ENCODE assay signal across 31 mouse cellular contexts in genomic region chr7:142622180-142622579, GRCm38 (mm10). TPM values are rescaled to one million over a fixed set of nuclear protein-coding genes. Genes with fewer than 3 reads are reported as not detected.
"Had no signal": no experiment of that assay in that cellular context is flagged by ENCODE, and none has a peak within 500 bp of the region (broad histone marks: within the 10 kb centered on the region; RNA-seq: fewer than 3 reads in every experiment).

No protein-coding gene starts in this region.

- H3K4me1 ChIP-seq: heart, embryonic 13.5 days; hindbrain, embryonic 10.5 days; hindbrain, embryonic 12.5 days; intestine, embryonic 15.5 days; limb, embryonic 12.5 days; liver, embryonic 12.5 days had no signal

- H3K36me3 ChIP-seq: heart, embryonic 13.5 days; intestine, embryonic 15.5 days; liver, embryonic 12.5 days had no signal

- H3K4me3 ChIP-seq: gastrocnemius, adult 2 months; heart, adult 2 months; heart, embryonic 13.5 days; hindbrain, embryonic 10.5 days; hindbrain, embryonic 12.5 days; intestine, embryonic 15.5 days; limb, embryonic 12.5 days; liver, embryonic 12.5 days had no signal

- H3K9ac ChIP-seq: heart, embryonic 13.5 days; hindbrain, embryonic 12.5 days; hindbrain, embryonic 14.5 days; intestine, embryonic 15.5 days; limb, embryonic 12.5 days; liver, embryonic 12.5 days; liver, embryonic 14.5 days had no signal

- H3K9me3 ChIP-seq: heart, embryonic 13.5 days; hindbrain, embryonic 10.5 days; hindbrain, embryonic 12.5 days; intestine, embryonic 15.5 days; limb, embryonic 12.5 days; liver, embryonic 12.5 days had no signal

- H3K27ac ChIP-seq: gastrocnemius, adult 2 months; heart, adult 2 months; heart, embryonic 13.5 days; hindbrain, embryonic 10.5 days; hindbrain, embryonic 12.5 days; hindbrain, embryonic 14.5 days; intestine, embryonic 15.5 days; limb, embryonic 12.5 days; liver, embryonic 12.5 days; liver, embryonic 14.5 days had no signal

- H3K4me2 ChIP-seq: heart, embryonic 13.5 days; hindbrain, embryonic 12.5 days; hindbrain, embryonic 14.5 days; intestine, embryonic 15.5 days; limb, embryonic 12.5 days; liver, embryonic 12.5 days had no signal

- DNase-seq: gastrocnemius, adult 2 months; gastrocnemius, postnatal 10 days; gastrocnemius, postnatal 25 days; heart, adult 2 months; heart, postnatal 10 days; heart, postnatal 4 days; kidney, adult 18-20 months; kidney, adult 8-10 months; kidney, postnatal 10 days; kidney, postnatal 36 days; layer of hippocampus, adult 9-11 months; layer of hippocampus, postnatal 36 days; left cerebral cortex, postnatal 4 days had no signal

- H3K27me3 ChIP-seq: heart, embryonic 13.5 days; hindbrain, embryonic 12.5 days; intestine, embryonic 15.5 days; limb, embryonic 12.5 days had no signal

- ATAC-seq: forebrain, embryonic 16.5 days; hindbrain, embryonic 16.5 days; inflammation-experienced regulatory T-cells, adult 6 months; intestine, embryonic 15.5 days; intestine, postnatal 0 days; liver, embryonic 12.5 days had no signal

RNA-seq across cellular contexts. Expression of gene Igf2, which starts 44.4 kb away (rescaled TPM):
- total RNA-seq: granulocyte monocyte progenitor cell, adult 5-6 weeks had no signal

RNA-seq across cellular contexts. Expression of gene Gm49394, which starts 47.6 kb away (rescaled TPM):
- total RNA-seq: gastrocnemius, adult 2 months; granulocyte monocyte progenitor cell, adult 5-6 weeks; heart, adult 2 months; heart, postnatal 10 days; heart, postnatal 25 days; left cerebral cortex, adult 8-10 months; left cerebral cortex, postnatal 25 days had no signal
- polyA plus RNA-seq: forebrain, embryonic 16.5 days; heart, adult 2 months; hindbrain, embryonic 10.5 days; hindbrain, embryonic 12.5 days; hindbrain, embryonic 14.5 days; hindbrain, embryonic 16.5 days; inflammation-experienced regulatory T-cells, adult 6 months; intestine, postnatal 0 days; kidney, embryonic 14.5 days; large intestine, adult 2 months; limb, embryonic 12.5 days; liver, embryonic 12.5 days had no signal
